Mouse (Mus musculus): Measurements from ENCODE around the gene Mcee. TPM values are rescaled to one million over a fixed set of nuclear protein-coding genes. Genes with fewer than 3 reads are reported as not detected.
A peak's percentile ranks its signal among the peaks of the same experiment; 100 is the strongest.

Mcee gene
- polyA plus RNA-seq, 1 experiment from 2014 or later = 89.8 TPM

DNA sequence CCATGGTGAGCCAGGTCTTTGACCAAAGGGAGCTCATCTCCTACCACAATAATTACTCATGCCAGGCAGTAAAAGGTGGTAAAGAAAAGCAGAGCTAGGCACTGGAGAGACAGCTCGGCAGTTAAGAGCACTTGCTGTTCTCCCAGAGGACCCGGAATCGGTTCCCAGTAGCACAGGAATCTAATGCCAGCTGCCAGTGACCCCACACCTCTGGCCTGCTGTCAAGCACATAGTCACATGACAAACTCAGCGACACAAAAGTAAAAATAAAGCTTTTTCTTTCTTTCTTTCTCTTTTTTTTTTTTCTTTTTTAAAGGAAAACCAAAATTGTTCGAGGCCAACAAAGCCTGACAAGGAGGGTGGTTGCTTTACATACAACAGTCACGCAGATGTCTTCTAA, 22.6 kb upstream of the Mcee start:
- Histone ChIP-seq H3K4me3 (ENCODE audit: low read depth, low read length) (no peak overlapping the region), H3K27me3 (ENCODE audit: control insufficient read depth, insufficient read depth, low read length) (no peaks in the 10 kb centered on the region), H3K4me1 (replicated peaks; ENCODE audit: control insufficient read depth, insufficient read depth) (no peaks in the 10 kb centered on the region), H3K4me2 (replicated peaks; ENCODE audit: low read depth) (no peak overlapping the region), H3K27ac (replicated peaks) (no peak overlapping the region), H3K36me3 (ENCODE audit: control insufficient read depth, insufficient read depth, low read length) (peaks cover 4% of the 10 kb centered on the region; the same call in 1 of the 2 replicates), H3K9ac (ENCODE audit: low read length) (no peak overlapping the region), H3K9me3 (ENCODE audit: control insufficient read depth, low read length) (no peaks in the 10 kb centered on the region)
- DNase-seq (ENCODE audit: low spot score) (no peak), ATAC-seq (ENCODE audit: low FRiP score, low TSS enrichment) (no peak)
- WGBS = 89% methylated on average over 6 of the region's 6 CpGs
- TF ChIP-seq CTCF (IDR thresholded peaks at IDR 0.05; ENCODE audit: low read depth) (no peak), EP300 (optimal IDR thresholded peaks at IDR 0.05) (no peak)

DNA sequence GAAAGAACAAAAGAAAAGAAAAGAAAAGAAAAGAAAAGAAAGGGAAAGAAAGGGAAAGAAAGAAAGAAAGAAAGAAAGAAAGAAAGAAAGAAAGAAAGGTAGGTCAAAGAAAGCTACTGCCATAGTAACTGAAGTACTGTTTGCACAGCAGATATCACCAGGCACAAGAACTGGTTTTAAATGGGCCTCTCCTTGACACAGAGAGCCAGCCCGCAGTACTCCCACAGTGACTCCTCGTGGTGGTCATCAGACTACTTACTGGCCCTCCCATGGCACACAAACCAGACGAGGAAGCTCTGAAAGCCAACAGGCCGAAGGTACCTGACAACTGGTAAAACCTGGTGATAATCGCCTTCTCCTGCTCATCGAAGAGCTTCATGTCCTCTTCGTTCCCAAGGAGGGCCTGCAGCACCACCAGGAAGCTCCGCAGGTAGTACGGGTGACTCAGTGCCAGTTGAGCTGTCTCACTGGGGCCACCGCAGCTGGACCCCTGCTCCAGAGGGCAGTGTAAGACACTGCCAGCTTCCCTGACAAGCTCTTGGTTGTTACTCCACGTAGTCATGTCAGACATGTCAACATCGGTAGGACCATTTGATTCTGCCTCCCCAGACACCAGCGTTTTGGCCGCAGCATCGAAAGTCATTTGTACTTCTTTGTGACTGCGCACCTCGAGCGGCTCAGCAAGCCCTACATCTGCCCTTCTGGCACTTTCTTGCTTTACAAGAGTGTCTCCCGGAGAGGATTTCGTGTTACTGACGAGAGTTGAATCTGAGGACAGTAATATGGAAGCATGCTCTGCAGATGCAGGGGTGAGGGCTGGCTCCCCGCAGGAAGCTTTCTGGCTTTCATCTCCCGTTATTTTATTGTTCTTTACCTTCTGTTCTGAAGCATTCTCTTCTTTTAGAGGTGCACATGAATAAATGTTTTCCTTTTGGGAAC, 20.2 kb upstream of the Mcee start:
- H3K4me3 ChIP-seq (ENCODE audit: low read depth, low read length) = no peak overlapping the region
- peak; percentile 75 for ATAC-seq (ENCODE audit: low FRiP score, low TSS enrichment)

GRCm38 (mm10) chr7:64373147-64373829, 19.1 kb upstream of the Mcee start:
- no peak for DNase-seq (ENCODE audit: low spot score)
- peak; percentile 53; the same call in 1 of the 2 replicates for ATAC-seq (ENCODE audit: low FRiP score, low TSS enrichment)
- H3K4me3 ChIP-seq (ENCODE audit: low read depth, low read length) = peak overlapping the region; percentile 68
- no peaks in the 10 kb centered on the region for H3K9me3 ChIP-seq (ENCODE audit: control insufficient read depth, low read length)
- peaks cover 6% of the 10 kb centered on the region for H3K36me3 ChIP-seq (ENCODE audit: control insufficient read depth, insufficient read depth, low read length)
- WGBS = 7% methylated on average over 18 of the region's 18 CpGs
- H3K27me3 ChIP-seq (ENCODE audit: control insufficient read depth, insufficient read depth, low read length) = no peaks in the 10 kb centered on the region
- H3K4me1 ChIP-seq (replicated peaks; ENCODE audit: control insufficient read depth, insufficient read depth) = no peaks in the 10 kb centered on the region
- TF ChIP-seq CTCF (IDR thresholded peaks at IDR 0.05; ENCODE audit: low read depth) (no peak), EP300 (optimal IDR thresholded peaks at IDR 0.05) (no peak)
- H3K4me2 ChIP-seq (replicated peaks; ENCODE audit: low read depth) = peak overlapping the region; percentile 65
- H3K9ac ChIP-seq (ENCODE audit: low read length) = peak overlapping the region; percentile 78
- peak overlapping the region; percentile 91 for H3K27ac ChIP-seq (replicated peaks)

More for the DNA sequence above, 20.2 kb upstream of the Mcee start:
- no peak overlapping the region for H3K4me2 ChIP-seq (replicated peaks; ENCODE audit: low read depth)
- TF ChIP-seq EP300 (optimal IDR thresholded peaks at IDR 0.05) (no peak), CTCF (IDR thresholded peaks at IDR 0.05; ENCODE audit: low read depth) (peak; percentile 24)
- WGBS = 89% methylated on average over 23 of the region's 23 CpGs
- H3K4me1 ChIP-seq (replicated peaks; ENCODE audit: control insufficient read depth, insufficient read depth) = no peaks in the 10 kb centered on the region
- no peaks in the 10 kb centered on the region for H3K27me3 ChIP-seq (ENCODE audit: control insufficient read depth, insufficient read depth, low read length)
- H3K9ac ChIP-seq (ENCODE audit: low read length) = no peak overlapping the region
- DNase-seq (ENCODE audit: low spot score) = peak; percentile 43
- H3K27ac ChIP-seq (replicated peaks) = no peak overlapping the region; the same call in 1 of the 2 replicates
- no peaks in the 10 kb centered on the region for H3K9me3 ChIP-seq (ENCODE audit: control insufficient read depth, low read length)
- 0 out of 2 replicates have a peak, but pooled peaks cover 4% of the 10 kb centered on the region for H3K36me3 ChIP-seq (ENCODE audit: control insufficient read depth, insufficient read depth, low read length)

DNA sequence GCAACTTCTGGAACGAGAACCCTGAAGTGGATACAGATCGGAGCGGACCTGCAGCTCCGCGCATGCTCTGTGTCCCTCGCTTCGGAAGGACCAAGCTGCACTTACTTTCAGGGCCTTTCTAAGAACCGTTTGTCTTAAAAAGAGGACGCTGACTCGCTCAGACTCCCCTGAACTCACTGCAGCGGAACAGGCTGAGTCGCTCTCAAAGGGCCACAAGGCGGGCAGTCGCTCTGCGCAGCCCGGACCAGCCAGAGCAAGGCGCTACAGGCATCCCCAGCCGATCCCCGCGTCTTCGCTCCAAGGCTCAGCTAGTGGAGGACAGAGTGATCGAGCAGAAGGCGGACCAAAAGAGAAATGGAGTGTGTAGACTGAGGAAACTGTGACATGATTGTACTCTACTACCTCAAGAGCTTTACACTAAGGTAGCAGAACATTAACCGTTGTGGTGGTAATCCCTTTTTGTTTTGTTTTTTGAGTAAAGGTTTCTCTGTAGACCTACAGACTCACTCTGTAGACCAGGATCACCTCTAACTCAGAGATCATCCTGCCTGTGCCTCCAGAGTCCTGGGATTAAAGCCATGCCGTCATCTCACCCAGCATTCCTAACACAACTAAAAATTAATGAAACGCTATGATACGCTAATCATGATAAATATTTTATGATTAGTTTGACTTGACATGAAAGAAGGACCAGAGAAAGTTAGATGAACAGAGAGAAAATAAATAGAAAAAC, 18.4 kb upstream of the Mcee start, which contains the start of gene Fan1:
Gene Fan1 (minus strand): TSS at position 266 of the 733 bp plus-strand sequence.
- ATAC-seq (ENCODE audit: low FRiP score, low TSS enrichment) (peak; percentile 96), DNase-seq (ENCODE audit: low spot score) (peak; percentile 91)
- Histone ChIP-seq H3K4me3 (ENCODE audit: low read depth, low read length) (peak within 1 kb of the TSS; percentile 68), H3K27me3 (ENCODE audit: control insufficient read depth, insufficient read depth, low read length) (no peaks in the 10 kb centered on the region), H3K36me3 (ENCODE audit: control insufficient read depth, insufficient read depth, low read length) (peaks cover 13% of the 10 kb centered on the region), H3K9ac (ENCODE audit: low read length) (peak within 1 kb of the TSS; percentile 78), H3K4me1 (replicated peaks; ENCODE audit: control insufficient read depth, insufficient read depth) (no peaks in the 10 kb centered on the region), H3K9me3 (ENCODE audit: control insufficient read depth, low read length) (no peaks in the 10 kb centered on the region), H3K4me2 (replicated peaks; ENCODE audit: low read depth) (peak within 1 kb of the TSS; percentile 65), H3K27ac (replicated peaks) (peak within 1 kb of the TSS; percentile 91)
- TF ChIP-seq EP300 (optimal IDR thresholded peaks at IDR 0.05) (no peak), CTCF (IDR thresholded peaks at IDR 0.05; ENCODE audit: low read depth) (peak; percentile 68)
- WGBS = 2% methylated on average over 27 of the region's 27 CpGs

DNA sequence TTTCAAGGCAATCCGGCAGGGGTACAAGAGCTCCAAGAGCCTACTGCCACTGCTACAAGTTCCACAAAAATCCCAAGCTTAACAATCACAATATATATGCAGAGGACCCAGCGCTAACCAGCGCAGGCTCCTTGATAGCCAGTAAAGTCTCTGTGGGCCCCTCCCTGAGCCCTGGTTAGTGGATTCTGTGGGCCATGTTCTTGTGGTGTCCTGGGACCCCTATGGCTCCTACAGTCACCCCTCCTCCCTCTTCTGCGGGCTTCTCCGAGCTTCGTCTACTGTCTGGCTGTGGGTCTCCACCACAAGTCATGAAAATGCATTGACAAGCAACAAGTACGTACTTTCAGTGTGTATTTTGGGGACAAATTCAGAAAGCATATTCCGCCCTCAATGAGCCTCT, 928 bp upstream of the Mcee start:
- peak; percentile 19 for DNase-seq (ENCODE audit: low spot score)
- WGBS = 2% methylated on average over 8 of the region's 8 CpGs
- Histone ChIP-seq H3K27me3 (ENCODE audit: control insufficient read depth, insufficient read depth, low read length) (no peaks in the 10 kb centered on the region), H3K4me1 (replicated peaks; ENCODE audit: control insufficient read depth, insufficient read depth) (no peaks in the 10 kb centered on the region), H3K27ac (replicated peaks) (peak overlapping the region; percentile 25), H3K4me2 (replicated peaks; ENCODE audit: low read depth) (peak overlapping the region; percentile 78), H3K4me3 (ENCODE audit: low read depth, low read length) (peak overlapping the region; percentile 82), H3K36me3 (ENCODE audit: control insufficient read depth, insufficient read depth, low read length) (peaks cover 3% of the 10 kb centered on the region; the same call in 1 of the 2 replicates), H3K9me3 (ENCODE audit: control insufficient read depth, low read length) (no peaks in the 10 kb centered on the region), H3K9ac (ENCODE audit: low read length) (peak overlapping the region; percentile 68)
- ATAC-seq (ENCODE audit: low FRiP score, low TSS enrichment) = no peak
- TF ChIP-seq EP300 (optimal IDR thresholded peaks at IDR 0.05) (no peak), CTCF (IDR thresholded peaks at IDR 0.05; ENCODE audit: low read depth) (no peak)
